Mouse (Mus musculus) layer of hippocampus, postnatal 14 days (tissue): ENCODE data around the gene Memo1. TPM values are rescaled to one million over a fixed set of nuclear protein-coding genes. Genes with fewer than 3 reads are reported as not detected.

Experiments
- DNase-seq, 2 experiments: peaks; one replicate each; pipeline ENCODE4 v3.0.0; 2021 to 2022; ENCODE audit warnings: low spot score in 2 of 2, mixed read lengths in 1 of 2
- total RNA-seq, 2 experiments: library from RNA; stranded (reverse); gene quantifications; 2 replicates each; pipeline ENCODE4 v1.2.3; 2021

The Memo1 gene
- total RNA-seq, 2 experiments from 2014 or later: 62.0 to 63.5 TPM

GRCm38 (mm10) chr17:74158161-74158560 is 137.2 kb downstream of the Memo1 start:
- no peak for DNase-seq

Other genes starting within 250 kb of the Memo1 start
- gene Srd5a2, start 247.6 kb downstream of the Memo1 start, total RNA-seq: not detected
- gene Dpy30, start 28.4 kb upstream of the Memo1 start, total RNA-seq: 10 to 100 TPM; 54.1 to 55.5 TPM
- gene Spast, start 43.5 kb upstream of the Memo1 start, total RNA-seq: 10 to 100 TPM; 65.9 to 66.0 TPM
- gene Slc30a6, start 100.1 kb upstream of the Memo1 start, total RNA-seq: 10 to 100 TPM; 19.9 to 20.0 TPM
- gene Nlrc4, start 163.6 kb upstream of the Memo1 start, total RNA-seq: under 1 TPM; 0.10 to 0.14 TPM
- 10 to 100 TPM; 73.7 to 93.8 TPM for gene Yipf4, start 194.0 kb upstream of the Memo1 start, total RNA-seq
- 100 to 1,000 TPM; 144 to 150 TPM for gene Birc6, start 232.8 kb upstream of the Memo1 start, total RNA-seq